Mouse (Mus musculus) adrenal gland, postnatal 36 days (tissue): Measurements from ENCODE around the gene Tfeb. TPM values are rescaled to one million over a fixed set of nuclear protein-coding genes. Genes with fewer than 3 reads are reported as not detected.

Source experiments
- DNase-seq, 2 experiments: peaks; one replicate each; pipeline ENCODE4 v3.0.0; 2021; ENCODE audit warnings: mixed read lengths in 1 of 2
- long read RNA-seq, 2 experiments: library from polyadenylated mRNA; stranded (forward); transcript quantifications; one replicate each; pipeline ENCODE4 v2.0.0; 2021; ENCODE audit warnings: borderline sequencing depth in 2 of 2
- total RNA-seq, 2 experiments: library from RNA; stranded (reverse); gene quantifications; 2 replicates each; pipeline ENCODE4 v1.2.3; 2021

Tfeb gene
- 10 to 100 TPM; 18.6 to 18.9 TPM for total RNA-seq
- long read RNA-seq, experiment 1, transcript Tfeb-202 (9 exons, 2,342 nt), result major isoform, 25 of 35 reads
- long read RNA-seq, experiment 1, partial matches to known transcripts, result 3 of 35 reads
- long read RNA-seq, experiment 1, other reads (novel, unspliced or antisense), result 5 of 35 reads
- long read RNA-seq, experiment 2, transcript Tfeb-202 (9 exons, 2,342 nt), result major isoform, 10 of 13 reads
- long read RNA-seq, experiment 2, partial matches to known transcripts, result 1 of 13 reads
- long read RNA-seq, experiment 2, other reads (novel, unspliced or antisense), result 1 of 13 reads

- DNase-seq, result peak; percentile 98 to 99
Measured at GRCm38 (mm10) chr17:47736856-47737255, at the start of gene Tfeb. Gene Tfeb (plus strand): TSS chr17:47737030.

DNA sequence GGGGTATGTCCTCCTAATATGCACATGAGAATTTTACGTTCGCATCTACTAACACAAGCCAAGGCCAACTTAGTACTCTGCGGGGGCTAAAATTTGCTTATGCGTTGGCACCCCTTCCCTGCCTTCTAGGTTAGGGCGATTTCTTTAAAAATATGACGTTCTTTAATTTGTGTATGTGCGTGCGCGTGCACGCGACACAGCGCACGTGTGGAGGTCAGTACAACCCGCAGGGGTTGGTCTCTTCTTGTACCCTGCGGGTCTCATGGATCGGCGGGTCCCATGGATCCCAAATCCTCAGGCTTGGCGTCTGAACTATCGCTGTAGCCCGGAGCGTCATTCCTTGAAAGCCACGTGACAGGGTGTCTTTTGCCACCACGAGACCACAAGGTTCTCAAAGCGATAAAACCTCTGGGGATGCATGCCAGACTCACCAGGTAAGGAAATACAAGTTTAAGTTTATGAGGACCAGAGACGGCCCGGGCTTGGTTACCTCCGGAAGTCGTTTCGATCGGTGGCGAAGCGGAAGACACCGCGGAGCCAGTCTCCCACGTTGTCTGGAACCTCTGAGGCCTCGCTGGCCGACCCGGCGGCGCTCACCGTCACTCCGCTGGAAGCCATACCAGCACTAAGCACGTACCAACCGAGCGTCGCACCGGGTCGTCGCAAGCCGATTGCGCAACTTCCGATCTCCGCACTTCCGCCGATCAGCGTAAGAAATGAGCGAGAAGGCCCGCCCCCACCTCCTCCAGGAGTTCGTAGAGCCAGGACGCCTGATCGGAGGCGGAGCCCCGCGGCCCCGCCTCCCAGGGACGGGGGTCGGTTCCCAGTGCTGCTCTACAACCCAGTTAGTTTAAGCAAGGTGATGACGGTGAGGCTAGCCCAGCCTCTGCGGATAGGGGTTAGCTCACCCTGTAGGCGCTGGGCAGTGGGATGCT is 49.2 kb upstream of the Tfeb start:
- DNase-seq, result peak; percentile 96 to 98

DNA sequence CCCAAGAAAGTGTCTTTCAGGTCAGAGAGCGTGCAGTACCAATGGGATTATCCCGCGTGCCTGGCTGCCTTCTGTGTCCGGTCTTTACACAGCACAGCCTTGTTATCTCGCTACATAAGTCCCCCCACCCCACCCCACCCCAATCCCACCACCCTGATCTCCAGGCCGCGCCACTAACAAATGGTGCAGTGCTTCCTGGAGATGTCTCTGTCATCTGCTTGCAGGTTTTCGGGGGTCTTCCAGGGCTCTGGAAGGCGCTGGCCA is 48.6 kb upstream of the Tfeb start, which contains the start of gene Tomm6:
Gene Tomm6, minus strand, starts transcription at position 43 of the 264 bp plus-strand sequence.
- no peak for DNase-seq

DNA sequence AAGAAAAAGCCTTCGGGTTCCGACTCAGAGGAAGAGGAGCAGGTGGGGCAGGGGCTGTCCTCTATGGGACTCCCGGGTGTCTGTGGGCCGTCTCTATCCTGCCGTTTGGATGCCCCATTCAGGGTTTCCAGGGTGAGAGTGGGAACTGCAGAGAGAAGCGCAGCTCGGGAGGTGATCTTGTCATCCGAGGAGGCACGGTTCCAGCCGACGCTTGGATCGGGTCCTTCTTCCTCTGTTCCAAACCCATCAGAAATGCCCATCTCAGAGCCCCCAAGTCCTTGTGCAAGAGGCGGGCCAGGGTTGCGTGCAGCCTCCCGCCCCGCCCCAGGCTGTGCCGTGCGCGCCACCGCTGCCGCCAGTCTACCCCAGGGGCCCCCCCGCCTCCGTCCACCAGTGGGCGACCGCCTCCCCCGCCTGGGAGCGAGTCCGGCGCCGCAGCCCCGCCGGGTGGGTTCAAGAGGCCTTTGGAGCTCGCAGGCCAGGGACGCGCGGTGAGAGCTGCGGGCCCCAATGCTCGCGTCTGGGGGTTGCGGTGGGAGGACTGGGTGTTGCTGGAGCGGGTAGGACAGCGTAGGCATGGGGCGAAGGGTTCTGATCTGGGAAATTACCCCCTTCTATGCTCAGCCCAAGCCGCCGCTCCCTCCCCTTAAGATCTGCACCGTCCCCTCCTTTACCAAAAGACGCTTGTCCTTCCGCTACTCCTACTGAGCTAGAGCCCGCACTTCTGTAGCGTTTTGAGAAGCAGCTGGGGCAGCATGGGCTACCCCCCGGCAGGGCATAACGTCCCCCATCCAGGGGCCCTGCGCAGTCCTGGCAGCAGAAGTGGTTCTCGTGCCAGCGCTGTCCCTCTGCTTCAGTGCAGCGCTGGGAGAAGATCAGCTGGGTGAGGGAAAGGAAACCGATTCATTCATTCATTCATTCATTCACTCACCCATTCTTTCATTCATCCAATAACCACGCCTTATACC is 47.9 kb upstream of the Tfeb start, which contains the start of gene Frs3:
Gene Frs3, plus strand, starts transcription at position 423 of the 968 bp plus-strand sequence.
- peak; percentile 80 to 89 for DNase-seq

- no peak for DNase-seq
Measured at GRCm38 (mm10) chr17:47689894-47690293, 46.9 kb upstream of the Tfeb start.

DNA sequence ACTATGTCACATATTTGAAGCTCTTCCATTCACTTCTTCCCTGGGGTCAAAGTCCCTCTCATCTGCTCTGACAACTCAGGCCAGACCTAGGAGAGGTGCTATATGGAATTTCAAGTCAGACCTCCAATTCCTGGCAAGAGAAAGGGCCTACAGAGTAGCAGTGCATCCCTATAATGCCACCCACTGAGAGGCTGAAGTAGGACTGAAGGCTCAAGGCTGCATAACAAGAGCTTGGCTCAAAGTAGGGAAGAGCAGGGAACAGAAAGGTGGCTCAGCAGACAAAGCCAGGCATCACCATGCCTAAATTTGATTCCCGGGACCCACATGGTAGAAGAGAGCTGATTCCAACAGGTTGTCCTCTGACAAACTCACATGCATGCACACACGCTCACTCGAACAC is 45.2 kb upstream of the Tfeb start:
- DNase-seq, result no peak

DNA sequence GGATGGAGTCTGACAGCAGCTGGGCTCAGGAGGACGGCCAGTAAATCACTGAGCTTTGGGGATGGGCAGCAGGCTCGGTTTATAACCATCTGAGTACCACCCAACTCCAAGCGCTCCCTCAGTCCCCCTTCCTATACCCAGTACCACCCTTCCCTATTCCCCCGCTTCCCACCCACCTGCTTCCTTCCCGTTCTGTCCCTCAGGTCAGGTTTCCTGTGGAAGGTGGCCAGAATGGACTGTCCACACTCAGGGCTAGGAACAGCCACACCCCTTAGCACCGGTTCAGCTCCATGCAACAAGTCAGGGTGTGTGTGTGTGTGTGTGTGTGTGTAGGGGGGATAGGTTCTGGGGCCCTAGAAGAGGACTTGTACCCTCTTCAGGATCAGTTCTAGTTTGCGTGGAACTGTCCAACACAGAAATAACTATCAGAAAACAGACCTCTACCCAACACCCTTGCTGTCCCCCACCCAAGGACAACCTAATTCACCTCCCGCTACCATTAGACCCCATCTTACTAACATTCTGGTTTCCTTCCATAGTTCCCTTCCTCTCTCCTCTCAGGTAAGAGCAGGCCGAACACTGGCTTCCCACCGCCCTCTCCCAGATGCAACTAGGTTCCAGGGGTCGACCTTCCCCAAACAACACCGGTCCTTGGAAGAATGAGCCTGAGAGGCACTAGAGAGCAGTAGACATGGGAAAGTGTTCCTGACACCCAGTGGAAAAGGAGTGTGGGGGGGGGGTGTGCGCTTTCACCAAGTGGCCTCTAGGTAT is 43.0 kb upstream of the Tfeb start:
- peak in 1 of 2 experiments; percentile 10 for DNase-seq

DNA sequence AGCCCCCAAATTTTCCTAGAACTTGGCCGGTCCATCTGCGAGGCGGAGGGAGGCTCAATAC is 42.6 kb upstream of the Tfeb start, which contains the start of gene Gm21981:
Gene Gm21981, minus strand, starts transcription at position 14 of the 61 bp plus-strand sequence.
- no peak for DNase-seq

DNA sequence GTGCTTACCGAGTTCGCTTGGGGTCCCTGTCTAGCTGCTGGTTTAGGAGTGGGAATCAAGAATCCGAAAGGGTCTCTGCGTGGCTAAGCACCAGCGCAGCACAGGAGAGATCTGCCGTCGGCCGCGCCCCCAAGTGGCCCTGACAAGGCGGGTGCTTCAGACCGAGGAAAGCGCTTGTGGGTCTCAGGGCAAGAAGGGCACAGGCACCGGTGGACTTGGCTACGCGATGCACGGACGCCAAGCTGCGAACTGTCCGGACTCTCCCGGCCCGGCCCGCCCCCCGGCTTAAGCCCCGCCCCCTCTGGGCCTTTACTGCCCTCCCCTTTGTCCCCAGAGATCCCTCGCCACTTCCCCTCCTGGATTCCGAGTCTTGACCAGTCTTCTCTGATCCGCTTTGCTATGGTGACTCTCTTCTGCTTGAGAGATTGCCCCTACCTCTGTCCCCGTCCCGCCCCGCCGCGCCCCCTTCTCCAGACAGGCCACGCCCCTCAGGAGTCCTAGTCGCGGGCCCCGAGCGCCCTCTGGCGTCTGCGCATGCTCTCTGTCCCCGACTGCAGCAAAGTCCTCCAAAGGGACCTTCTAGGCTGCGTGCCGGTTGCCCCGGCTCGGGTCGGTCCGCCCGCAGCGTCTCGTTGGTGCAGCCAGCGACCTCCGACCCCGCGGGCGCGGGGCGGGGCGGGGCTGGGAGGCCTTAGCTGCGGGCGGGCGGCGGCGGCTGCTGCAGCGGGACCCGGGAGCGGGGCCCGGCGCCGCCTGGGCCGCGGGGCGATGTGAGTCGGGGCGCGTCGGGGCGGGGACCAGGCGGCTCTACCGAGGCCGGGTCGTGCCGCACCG is 42.1 kb upstream of the Tfeb start, which contains the start of gene Prickle4:
Gene Prickle4, minus strand, starts transcription at position 234 of the 834 bp plus-strand sequence.
- peak; percentile 99 for DNase-seq

DNA sequence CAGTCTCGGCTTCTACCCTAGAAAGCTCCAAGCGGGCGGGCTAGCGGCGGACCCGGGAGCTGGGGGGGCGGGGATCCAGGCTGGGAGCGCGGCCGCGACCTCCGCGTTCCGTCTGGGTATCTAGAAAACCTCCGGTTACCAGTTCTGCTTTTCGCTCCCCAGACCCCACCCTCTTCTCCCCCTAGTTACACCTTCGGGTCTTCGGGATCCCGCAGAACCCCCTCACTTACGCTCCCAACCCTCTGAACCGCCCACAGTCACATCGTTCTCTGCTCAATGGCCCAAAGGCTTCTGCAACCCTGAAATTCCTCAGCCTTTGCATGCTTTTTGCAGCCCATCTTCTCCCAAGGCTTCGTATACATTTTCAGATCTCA is 41.5 kb upstream of the Tfeb start:
- DNase-seq, result no peak

DNA sequence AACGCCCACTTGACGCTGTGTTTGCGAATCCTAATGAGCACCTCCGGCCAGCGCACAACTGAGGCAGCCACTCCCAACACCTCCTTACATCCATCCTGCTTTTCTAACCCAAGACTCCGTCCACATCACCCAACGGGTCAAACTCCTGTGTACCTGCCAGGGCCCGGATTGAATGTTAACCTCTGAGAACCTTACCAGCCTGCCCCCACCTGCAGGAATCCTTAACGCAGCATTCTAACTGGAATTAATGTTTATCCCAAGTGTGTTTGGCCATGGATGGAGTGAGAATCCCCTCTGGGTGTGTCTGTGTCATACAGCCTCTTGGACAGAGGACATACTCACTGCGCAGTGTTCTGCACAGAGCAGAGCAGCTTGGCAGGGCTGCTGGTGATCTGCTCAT is 38.7 kb upstream of the Tfeb start:
- DNase-seq, result no peak

DNA sequence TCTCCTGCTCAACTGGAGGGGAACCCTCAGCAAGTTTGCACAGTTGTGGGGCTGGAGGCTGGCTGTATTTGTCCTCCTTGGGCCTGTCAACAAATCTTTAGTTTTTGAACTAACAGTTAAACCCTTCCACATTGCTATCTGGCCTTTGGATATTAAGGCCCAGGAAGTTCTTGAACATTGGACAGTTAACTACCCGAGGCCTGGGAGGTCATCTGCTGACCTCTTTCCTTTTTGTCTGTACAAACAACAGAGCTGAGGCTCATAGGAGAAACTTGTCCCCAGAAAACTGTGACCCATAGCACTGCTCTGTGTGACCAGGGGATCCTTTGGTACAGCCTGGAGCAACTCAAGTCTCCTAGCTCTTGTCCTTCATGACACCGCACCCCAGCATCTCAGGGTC is 37.8 kb upstream of the Tfeb start:
- DNase-seq, result no peak

- DNase-seq, result no peak
Measured at GRCm38 (mm10) chr17:47701793-47702192, 35.0 kb upstream of the Tfeb start.

DNA sequence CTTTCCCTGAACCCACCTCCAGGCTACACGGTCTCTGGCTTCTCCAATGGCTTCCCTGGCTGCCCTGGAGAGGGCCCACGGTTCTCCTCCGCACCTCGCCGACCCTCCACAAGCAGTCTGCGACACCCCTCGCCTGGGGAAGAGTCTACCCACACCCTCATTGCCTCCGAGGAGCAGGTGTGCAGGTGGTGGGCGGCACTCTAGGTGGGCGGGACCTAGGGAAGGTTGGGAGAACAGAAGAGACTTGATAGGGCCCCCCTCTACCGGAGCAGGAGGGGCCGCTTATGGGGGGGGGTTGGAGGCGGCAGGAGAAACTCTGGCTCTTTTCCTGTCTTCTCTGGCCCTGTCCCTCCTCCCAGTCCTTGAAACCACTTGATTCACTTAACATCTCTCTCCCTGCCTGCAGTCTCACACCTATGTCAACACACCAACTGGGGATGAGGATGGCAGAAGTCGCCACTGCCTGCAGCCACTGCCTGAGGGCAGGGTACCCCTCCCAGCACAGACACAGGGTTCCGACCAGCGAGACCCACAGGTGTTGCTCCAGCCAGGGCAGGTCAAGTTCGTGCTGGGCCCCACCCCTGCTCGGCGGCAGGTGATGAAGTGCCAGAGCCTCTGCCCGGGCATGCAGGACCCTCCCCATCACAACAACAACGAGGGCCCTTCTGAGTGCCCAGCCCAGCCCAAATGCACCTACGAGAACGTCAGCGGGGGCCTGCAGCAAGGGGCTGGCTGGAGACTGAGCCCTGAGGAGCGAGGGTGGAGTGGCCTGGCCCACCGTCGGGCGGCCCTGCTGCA is 34.1 kb upstream of the Tfeb start:
- DNase-seq, result no peak

- DNase-seq, result no peak
Measured at GRCm38 (mm10) chr17:47703556-47703955, 33.3 kb upstream of the Tfeb start.

- DNase-seq, result no peak
Measured at GRCm38 (mm10) chr17:47704692-47705091, 32.1 kb upstream of the Tfeb start.

- DNase-seq, result no peak
Measured at GRCm38 (mm10) chr17:47706196-47706595, 30.6 kb upstream of the Tfeb start.

DNA sequence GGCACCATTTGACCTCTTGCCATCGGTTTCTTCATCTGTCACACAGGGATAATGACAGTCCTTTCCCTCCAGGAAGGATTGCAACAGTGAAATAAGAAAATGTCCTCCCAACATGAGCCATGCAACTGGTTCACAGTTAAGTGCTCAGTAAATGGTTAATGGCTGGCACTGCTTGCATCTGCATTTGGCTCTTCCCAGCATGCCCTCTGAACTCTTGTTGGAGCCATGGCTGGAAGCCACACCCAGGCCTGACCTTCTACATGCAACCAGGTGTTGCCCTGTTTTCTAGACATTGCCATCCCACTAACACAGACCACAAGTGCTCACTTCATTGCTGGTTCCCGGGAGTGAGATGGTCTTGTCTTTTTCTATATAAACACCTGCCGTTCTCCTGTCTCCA is 28.9 kb upstream of the Tfeb start:
- no peak for DNase-seq

DNA sequence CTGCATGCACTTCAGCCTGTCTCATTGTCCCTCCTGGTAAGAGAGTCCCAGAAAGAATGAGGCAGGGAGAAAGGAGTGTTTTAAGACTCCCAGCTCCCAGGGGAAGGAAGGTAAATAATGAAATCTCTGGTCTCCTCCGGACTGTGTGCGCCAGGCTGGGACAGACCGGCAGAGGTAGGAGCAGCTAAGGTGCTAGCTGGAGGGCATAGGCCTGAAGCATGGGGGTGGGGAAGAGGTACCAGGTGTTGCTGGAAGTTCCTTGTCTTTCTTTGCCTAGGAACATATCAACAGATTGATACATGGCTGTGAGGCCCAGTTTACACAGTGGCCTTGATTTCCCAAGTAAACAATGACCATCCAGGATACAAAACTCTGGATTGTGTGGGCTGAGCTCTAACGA is 27.9 kb upstream of the Tfeb start:
- no peak for DNase-seq

DNA sequence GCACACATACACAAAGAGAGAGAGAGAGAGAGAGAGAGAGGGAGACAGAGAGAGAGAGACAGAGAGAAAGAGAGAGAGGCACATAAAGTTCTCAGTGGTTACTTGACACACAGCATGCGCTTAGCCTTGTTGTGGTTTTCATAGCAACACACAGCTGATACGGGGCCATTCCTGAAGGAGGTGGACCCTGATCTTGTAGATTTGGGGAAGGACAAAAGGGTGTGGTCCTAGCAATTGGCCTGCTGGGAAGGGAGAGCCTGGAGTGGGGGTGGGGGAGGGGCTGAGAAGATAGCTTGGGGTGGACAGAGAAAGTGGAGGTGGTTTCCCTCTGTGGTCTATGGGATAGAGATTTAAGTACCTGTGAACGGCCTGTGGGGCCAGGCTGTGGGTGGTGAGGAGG is 26.8 kb upstream of the Tfeb start:
- DNase-seq, result no peak
